Mouse (Mus musculus): Measurements from ENCODE around the gene Syt1. TPM values are rescaled to one million over a fixed set of nuclear protein-coding genes. Genes with fewer than 3 reads are reported as not detected.

The Syt1 gene
- polyA plus RNA-seq, 1 experiment from 2014 or later = 0.07 TPM

DNA sequence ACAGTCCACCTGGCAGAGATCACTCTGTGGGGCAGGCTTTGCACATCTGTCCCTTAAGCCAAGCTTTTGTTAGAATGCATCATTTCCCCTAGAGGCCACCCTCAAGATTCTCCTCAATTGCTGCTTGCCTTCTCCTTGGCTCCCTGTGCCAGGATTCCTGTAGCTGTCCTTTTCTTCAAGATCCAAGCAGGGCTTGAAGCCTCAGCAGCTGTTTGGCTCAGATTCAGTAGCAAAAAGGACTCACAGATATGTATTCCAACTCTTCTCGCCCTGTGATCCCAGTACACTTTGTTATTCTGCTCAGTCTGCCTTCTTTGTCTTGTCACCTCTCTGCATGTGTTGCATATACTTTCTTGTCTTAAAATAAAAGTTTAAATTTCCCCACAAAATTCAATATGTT, 206.4 kb downstream of the Syt1 start:
- no peak overlapping the region for H3K4me3 ChIP-seq (ENCODE audit: low read depth, low read length)
- H3K9me3 ChIP-seq (ENCODE audit: low read length) = no peaks in the 10 kb centered on the region
- no peaks in the 10 kb centered on the region for H3K4me1 ChIP-seq (ENCODE audit: insufficient read depth)
- TF ChIP-seq CTCF (IDR thresholded peaks at IDR 0.05; ENCODE audit: low read depth) (no peak), EP300 (IDR thresholded peaks at IDR 0.05; ENCODE audit: low read depth) (no peak)
- ATAC-seq (no peak), DNase-seq (no peak)
- 56% methylated on average over 1 of the region's 1 CpGs for WGBS (ENCODE audit: insufficient replicate concordance)
- H3K9ac ChIP-seq (replicated peaks) = no peak overlapping the region
- no peak overlapping the region for H3K4me2 ChIP-seq (ENCODE audit: low read depth, low read length)
- no peak overlapping the region for H3K27ac ChIP-seq (ENCODE audit: low read depth)
- no peaks in the 10 kb centered on the region for H3K36me3 ChIP-seq (replicated peaks; ENCODE audit: insufficient read depth, low read length)
- H3K27me3 ChIP-seq (ENCODE audit: insufficient read depth, low read length) = no peaks in the 10 kb centered on the region

DNA sequence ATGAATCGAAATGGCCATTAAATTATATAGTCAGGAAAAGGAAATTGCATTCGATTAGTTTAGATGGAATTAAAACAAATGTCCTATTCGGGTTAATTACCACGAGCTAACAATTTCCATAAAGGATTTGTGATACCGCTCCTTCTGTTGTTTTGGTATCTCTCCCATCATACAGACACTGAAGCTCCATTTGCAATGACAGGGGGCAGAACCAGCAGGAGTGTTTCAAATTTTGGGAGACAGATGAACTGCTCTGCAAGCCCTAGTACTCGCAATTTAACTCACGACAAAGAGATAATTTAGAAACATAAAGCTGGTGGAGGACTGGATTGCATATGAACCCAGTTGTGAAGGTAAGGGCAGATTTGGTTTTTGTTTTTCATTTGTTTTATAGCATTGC, 210.0 kb downstream of the Syt1 start:
- DNase-seq = no peak
- Histone ChIP-seq H3K9me3 (ENCODE audit: low read length) (no peaks in the 10 kb centered on the region), H3K27ac (ENCODE audit: low read depth) (no peak overlapping the region), H3K4me1 (ENCODE audit: insufficient read depth) (no peaks in the 10 kb centered on the region), H3K36me3 (replicated peaks; ENCODE audit: insufficient read depth, low read length) (no peaks in the 10 kb centered on the region), H3K4me3 (ENCODE audit: low read depth, low read length) (no peak overlapping the region), H3K9ac (replicated peaks) (no peak overlapping the region), H3K27me3 (ENCODE audit: insufficient read depth, low read length) (no peaks in the 10 kb centered on the region), H3K4me2 (ENCODE audit: low read depth, low read length) (no peak overlapping the region)
- 80% methylated on average over 7 of the region's 7 CpGs for WGBS (ENCODE audit: insufficient replicate concordance)
- ATAC-seq = no peak
- TF ChIP-seq EP300 (IDR thresholded peaks at IDR 0.05; ENCODE audit: low read depth) = no peak
- TF ChIP-seq CTCF (IDR thresholded peaks at IDR 0.05; ENCODE audit: low read depth) = no peak

- no peak for ATAC-seq
- no peaks in the 10 kb centered on the region for H3K36me3 ChIP-seq (replicated peaks; ENCODE audit: insufficient read depth, low read length)
- H3K9me3 ChIP-seq (ENCODE audit: low read length) = no peaks in the 10 kb centered on the region
- TF ChIP-seq EP300 (IDR thresholded peaks at IDR 0.05; ENCODE audit: low read depth) = no peak
- TF ChIP-seq CTCF (IDR thresholded peaks at IDR 0.05; ENCODE audit: low read depth) = no peak
- H3K27ac ChIP-seq (ENCODE audit: low read depth) = no peak overlapping the region
- H3K27me3 ChIP-seq (ENCODE audit: insufficient read depth, low read length) = no peaks in the 10 kb centered on the region
- 76% methylated on average over 4 of the region's 4 CpGs for WGBS (ENCODE audit: insufficient replicate concordance)
- DNase-seq = no peak
- no peak overlapping the region for H3K9ac ChIP-seq (replicated peaks)
- no peaks in the 10 kb centered on the region for H3K4me1 ChIP-seq (ENCODE audit: insufficient read depth)
- H3K4me2 ChIP-seq (ENCODE audit: low read depth, low read length) = no peak overlapping the region
- H3K4me3 ChIP-seq (ENCODE audit: low read depth, low read length) = no peak overlapping the region
These were observed 212.0 kb downstream of the Syt1 start for GRCm38 (mm10) chr10:108798826-108799225.

DNA sequence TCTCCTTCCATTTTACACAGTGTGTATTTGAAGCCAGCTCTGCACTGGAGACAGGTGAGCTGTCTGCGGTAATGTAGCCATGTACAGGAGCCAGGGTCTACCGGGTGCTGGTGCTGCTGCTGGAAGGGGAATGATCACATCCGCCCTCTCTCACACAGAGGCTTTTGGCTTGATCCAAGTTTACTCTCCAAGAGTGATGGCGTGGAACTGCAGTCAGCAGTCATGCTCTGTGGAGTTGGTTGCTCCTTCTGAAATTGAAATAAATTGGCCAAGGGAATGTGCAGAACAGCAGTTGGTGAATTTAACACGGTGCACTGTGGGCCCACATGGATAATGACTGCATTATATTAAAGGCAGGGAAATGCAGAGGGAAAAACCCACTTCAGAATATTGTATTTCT, 228.0 kb downstream of the Syt1 start:
- Histone ChIP-seq H3K4me2 (ENCODE audit: low read depth, low read length) (no peak overlapping the region), H3K36me3 (replicated peaks; ENCODE audit: insufficient read depth, low read length) (no peaks in the 10 kb centered on the region), H3K9ac (replicated peaks) (no peak overlapping the region), H3K27me3 (ENCODE audit: insufficient read depth, low read length) (no peaks in the 10 kb centered on the region), H3K4me3 (ENCODE audit: low read depth, low read length) (no peak overlapping the region), H3K4me1 (ENCODE audit: insufficient read depth) (no peaks in the 10 kb centered on the region), H3K27ac (ENCODE audit: low read depth) (no peak overlapping the region), H3K9me3 (ENCODE audit: low read length) (no peaks in the 10 kb centered on the region)
- WGBS (ENCODE audit: insufficient replicate concordance) = 73% methylated on average over 5 of the region's 5 CpGs
- ATAC-seq = no peak
- TF ChIP-seq CTCF (IDR thresholded peaks at IDR 0.05; ENCODE audit: low read depth) (no peak), EP300 (IDR thresholded peaks at IDR 0.05; ENCODE audit: low read depth) (no peak)
- DNase-seq = no peak

GRCm38 (mm10) chr10:108780614-108781013, 230.2 kb downstream of the Syt1 start:
- Histone ChIP-seq H3K9me3 (ENCODE audit: low read length) (no peaks in the 10 kb centered on the region), H3K9ac (replicated peaks) (no peak overlapping the region), H3K4me1 (ENCODE audit: insufficient read depth) (no peaks in the 10 kb centered on the region), H3K27me3 (ENCODE audit: insufficient read depth, low read length) (no peaks in the 10 kb centered on the region), H3K4me3 (ENCODE audit: low read depth, low read length) (no peak overlapping the region), H3K36me3 (replicated peaks; ENCODE audit: insufficient read depth, low read length) (no peaks in the 10 kb centered on the region), H3K27ac (ENCODE audit: low read depth) (no peak overlapping the region), H3K4me2 (ENCODE audit: low read depth, low read length) (no peak overlapping the region)
- no peak for DNase-seq
- TF ChIP-seq EP300 (IDR thresholded peaks at IDR 0.05; ENCODE audit: low read depth) = no peak
- no peak for TF ChIP-seq CTCF (IDR thresholded peaks at IDR 0.05; ENCODE audit: low read depth)
- ATAC-seq = no peak
- 75% methylated on average over 3 of the region's 3 CpGs for WGBS (ENCODE audit: insufficient replicate concordance)

GRCm38 (mm10) chr10:108776735-108777134, 234.0 kb downstream of the Syt1 start:
- H3K9ac ChIP-seq (replicated peaks) = no peak overlapping the region
- H3K27ac ChIP-seq (ENCODE audit: low read depth) = no peak overlapping the region
- WGBS (ENCODE audit: insufficient replicate concordance) = 68% methylated on average over 8 of the region's 8 CpGs
- no peaks in the 10 kb centered on the region for H3K27me3 ChIP-seq (ENCODE audit: insufficient read depth, low read length)
- no peak overlapping the region for H3K4me3 ChIP-seq (ENCODE audit: low read depth, low read length)
- no peaks in the 10 kb centered on the region for H3K36me3 ChIP-seq (replicated peaks; ENCODE audit: insufficient read depth, low read length)
- TF ChIP-seq EP300 (IDR thresholded peaks at IDR 0.05; ENCODE audit: low read depth) (no peak), CTCF (IDR thresholded peaks at IDR 0.05; ENCODE audit: low read depth) (no peak)
- no peaks in the 10 kb centered on the region for H3K9me3 ChIP-seq (ENCODE audit: low read length)
- ATAC-seq = no peak
- DNase-seq = no peak
- H3K4me2 ChIP-seq (ENCODE audit: low read depth, low read length) = no peak overlapping the region
- no peaks in the 10 kb centered on the region for H3K4me1 ChIP-seq (ENCODE audit: insufficient read depth)

- no peaks in the 10 kb centered on the region for H3K4me1 ChIP-seq (ENCODE audit: insufficient read depth)
- TF ChIP-seq CTCF (IDR thresholded peaks at IDR 0.05; ENCODE audit: low read depth) = no peak
- TF ChIP-seq EP300 (IDR thresholded peaks at IDR 0.05; ENCODE audit: low read depth) = no peak
- no peak overlapping the region for H3K4me3 ChIP-seq (ENCODE audit: low read depth, low read length)
- ATAC-seq (no peak), DNase-seq (no peak)
- WGBS (ENCODE audit: insufficient replicate concordance) = 71% methylated on average over 6 of the region's 6 CpGs
- H3K27me3 ChIP-seq (ENCODE audit: insufficient read depth, low read length) = no peaks in the 10 kb centered on the region
- H3K9ac ChIP-seq (replicated peaks) = no peak overlapping the region
- no peak overlapping the region for H3K4me2 ChIP-seq (ENCODE audit: low read depth, low read length)
- H3K36me3 ChIP-seq (replicated peaks; ENCODE audit: insufficient read depth, low read length) = no peaks in the 10 kb centered on the region
- no peaks in the 10 kb centered on the region for H3K9me3 ChIP-seq (ENCODE audit: low read length)
- no peak overlapping the region for H3K27ac ChIP-seq (ENCODE audit: low read depth)
These were observed 239.7 kb downstream of the Syt1 start for GRCm38 (mm10) chr10:108771081-108771480.
